Mouse (Mus musculus) testis, adult 2 months (tissue): Measurements from ENCODE around the gene Homer1. TPM values are rescaled to one million over a fixed set of nuclear protein-coding genes. Genes with fewer than 3 reads are reported as not detected.

Source experiments
- H3K27ac ChIP-seq: fragments of 200-500 bp; 2 replicates; pipeline ENCODE4 v1.5.1; 2012; ENCODE audit warnings: low read depth, low read length; ENCODE audit not compliant: control insufficient read depth, insufficient read depth
- H3K27me3 ChIP-seq: fragments of 200-500 bp; 2 replicates; pipeline ENCODE4 v1.6.1; 2012; ENCODE audit warnings: mild to moderate bottlenecking, low read length, moderate library complexity; ENCODE audit not compliant: control insufficient read depth, insufficient read depth
- H3K36me3 ChIP-seq: fragments of 200-500 bp; 2 replicates; pipeline ENCODE4 v1.6.1; 2012; ENCODE audit warnings: mild to moderate bottlenecking, low read length; ENCODE audit not compliant: control insufficient read depth, insufficient read depth
- H3K4me1 ChIP-seq: fragments of 200-500 bp; 2 replicates; pipeline ENCODE4 v1.6.1; 2012; ENCODE audit warnings: low read length; ENCODE audit not compliant: control insufficient read depth, insufficient read depth
- H3K4me3 ChIP-seq: fragments of 200-500 bp; 2 replicates; pipeline ENCODE4 v1.5.1; 2012; ENCODE audit warnings: low read depth, mild to moderate bottlenecking, low read length, moderate library complexity, mixed read lengths; ENCODE audit not compliant: control insufficient read depth
- CTCF ChIP-seq: fragments of 200-500 bp; IDR thresholded peaks from 2 replicates; pipeline ENCODE4 v1.5.1; 2012; ENCODE audit warnings: low read depth, mild to moderate bottlenecking, inconsistent platforms, low read length, moderate library complexity; ENCODE audit not compliant: control insufficient read depth, insufficient read depth, insufficient replicate concordance
- POLR2A ChIP-seq: fragments of 200-500 bp; IDR thresholded peaks from 2 replicates; pipeline ENCODE4 v1.6.1; 2012; ENCODE audit warnings: low read depth, mild to moderate bottlenecking, inconsistent platforms, low read length, moderate library complexity; ENCODE audit not compliant: control insufficient read depth
- polyA plus RNA-seq: library from polyadenylated mRNA; depleted of rRNA; stranded (reverse); fragments of >200 nt; gene quantifications from 2 replicates; pipeline ENCODE4 v1.2.3, GENCODE M21; 2012

Homer1 gene
- polyA plus RNA-seq, 1 experiment, result 4.7 TPM

DNA sequence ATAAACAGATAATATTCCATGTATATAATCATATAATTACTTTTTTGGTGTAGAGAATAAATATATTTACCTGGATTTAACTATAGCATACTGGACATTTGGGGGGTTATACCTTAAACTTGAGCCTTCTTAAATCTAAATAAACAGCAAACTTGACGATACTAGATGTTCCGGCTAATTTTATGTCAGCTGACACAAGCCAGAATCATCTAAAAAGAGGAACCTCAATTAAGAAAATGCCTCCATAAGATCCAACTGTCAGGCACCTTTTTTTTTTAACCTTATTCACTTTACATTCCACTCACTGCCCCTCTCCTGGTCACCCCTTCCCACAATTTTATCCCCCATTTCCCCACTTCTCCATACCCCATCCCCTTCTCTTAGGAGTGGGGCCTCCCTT lies 84.2 kb downstream of the Homer1 start:
- H3K4me1 ChIP-seq, result no peaks in the 10 kb centered on the region
- no peak overlapping the region for H3K4me3 ChIP-seq
- no peaks in the 10 kb centered on the region for H3K36me3 ChIP-seq
- H3K27me3 ChIP-seq, result no peaks in the 10 kb centered on the region
- H3K27ac ChIP-seq, result no peak overlapping the region
- TF ChIP-seq CTCF, result no peak
- TF ChIP-seq POLR2A, result no peak

DNA sequence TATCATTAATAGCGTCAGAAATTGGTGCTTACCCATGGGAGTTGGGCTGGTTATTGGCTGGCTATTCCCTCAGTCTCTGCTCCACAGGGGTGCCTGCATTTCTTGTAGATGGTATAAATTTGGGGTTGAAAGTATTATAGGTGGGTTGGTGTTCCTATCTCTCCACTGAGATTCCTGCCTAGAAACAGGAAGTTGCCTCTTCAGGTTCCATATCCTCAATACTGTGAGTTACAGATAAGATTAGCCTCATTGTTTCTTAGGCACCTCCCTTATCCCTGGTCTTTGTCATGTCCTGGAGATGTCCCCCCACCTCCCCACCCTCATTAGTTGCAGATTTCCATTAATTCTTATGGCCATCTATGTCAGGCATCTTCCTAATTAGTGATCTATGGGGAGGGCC lies 85.0 kb downstream of the Homer1 start:
- Histone ChIP-seq H3K27ac (no peak overlapping the region), H3K36me3 (no peaks in the 10 kb centered on the region), H3K4me3 (no peak overlapping the region), H3K27me3 (no peaks in the 10 kb centered on the region), H3K4me1 (no peaks in the 10 kb centered on the region)
- TF ChIP-seq CTCF, result no peak
- no peak for TF ChIP-seq POLR2A

DNA sequence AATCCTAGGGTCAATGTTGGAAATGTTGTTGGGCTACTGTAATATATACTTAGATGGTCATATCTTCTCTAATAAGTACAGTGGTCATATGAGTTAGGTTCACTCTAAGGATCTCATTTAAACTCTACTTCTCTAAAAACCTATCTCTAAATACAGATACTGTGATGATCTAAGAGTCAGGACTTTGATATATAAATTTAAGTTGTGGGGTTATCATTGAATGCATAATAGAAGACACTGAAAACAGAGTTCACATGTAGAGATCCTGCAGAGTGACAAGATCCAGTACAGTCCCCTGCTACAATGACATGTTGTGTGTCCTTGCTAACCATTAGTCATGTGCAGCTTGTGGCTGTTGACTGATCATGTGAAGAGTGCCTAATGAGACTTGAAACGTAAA lies 85.7 kb downstream of the Homer1 start:
- Histone ChIP-seq H3K27me3 (no peaks in the 10 kb centered on the region), H3K36me3 (no peaks in the 10 kb centered on the region), H3K4me1 (no peaks in the 10 kb centered on the region), H3K27ac (no peak overlapping the region), H3K4me3 (no peak overlapping the region)
- TF ChIP-seq POLR2A (no peak), CTCF (no peak)

DNA sequence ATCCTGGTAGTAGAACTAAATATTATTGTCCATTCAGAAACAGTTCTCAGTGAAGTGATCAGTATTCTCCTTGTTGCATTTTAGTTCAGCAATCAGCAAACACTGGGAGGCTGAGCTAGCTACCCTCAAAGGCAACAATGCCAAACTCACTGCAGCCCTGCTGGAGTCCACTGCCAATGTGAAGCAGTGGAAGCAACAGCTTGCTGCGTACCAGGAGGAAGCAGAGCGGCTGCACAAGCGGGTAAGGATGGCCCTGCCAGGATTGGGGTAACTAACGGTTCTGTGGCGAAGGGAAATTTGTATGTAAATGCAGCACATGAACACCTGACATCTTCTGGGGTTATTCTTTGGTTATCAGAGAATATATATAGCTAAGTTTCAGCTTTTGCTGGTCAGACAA lies 88.0 kb downstream of the Homer1 start:
- H3K27me3 ChIP-seq, result no peaks in the 10 kb centered on the region
- TF ChIP-seq POLR2A (no peak), CTCF (no peak)
- no peaks in the 10 kb centered on the region for H3K4me1 ChIP-seq
- no peak overlapping the region for H3K27ac ChIP-seq
- no peak overlapping the region for H3K4me3 ChIP-seq
- H3K36me3 ChIP-seq, result no peaks in the 10 kb centered on the region

DNA sequence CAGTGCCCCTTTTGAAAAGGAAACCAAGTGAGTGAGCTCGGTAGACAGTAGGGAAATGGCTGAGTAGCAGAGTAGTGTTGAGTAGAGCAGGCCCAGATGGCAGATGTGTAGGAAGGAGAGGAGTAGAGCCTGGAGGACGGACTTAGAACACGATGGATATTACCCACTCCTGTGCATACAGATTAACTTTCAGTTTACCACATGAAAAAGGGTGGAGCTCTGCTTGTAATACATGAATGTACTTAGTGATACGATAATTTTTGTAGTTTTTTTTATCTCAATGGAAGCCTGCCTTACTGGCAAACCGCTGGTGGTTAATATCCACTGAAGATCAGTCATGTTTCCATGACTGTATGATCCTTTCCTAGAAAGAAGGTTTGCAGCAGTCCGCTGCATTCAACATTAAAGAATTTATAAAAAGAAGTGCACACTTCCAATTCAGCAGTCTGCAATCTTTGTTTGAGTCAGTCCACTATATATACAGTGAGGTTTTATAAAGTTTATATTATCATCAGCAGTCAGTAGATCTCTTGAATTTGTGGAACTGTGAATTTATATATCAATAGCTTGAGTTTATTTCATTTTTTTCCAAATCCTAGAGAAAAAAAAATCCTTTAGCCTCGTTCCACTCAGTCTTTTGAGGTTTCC lies 89.3 kb downstream of the Homer1 start:
- H3K4me3 ChIP-seq, result no peak overlapping the region
- H3K27me3 ChIP-seq, result no peaks in the 10 kb centered on the region

DNA sequence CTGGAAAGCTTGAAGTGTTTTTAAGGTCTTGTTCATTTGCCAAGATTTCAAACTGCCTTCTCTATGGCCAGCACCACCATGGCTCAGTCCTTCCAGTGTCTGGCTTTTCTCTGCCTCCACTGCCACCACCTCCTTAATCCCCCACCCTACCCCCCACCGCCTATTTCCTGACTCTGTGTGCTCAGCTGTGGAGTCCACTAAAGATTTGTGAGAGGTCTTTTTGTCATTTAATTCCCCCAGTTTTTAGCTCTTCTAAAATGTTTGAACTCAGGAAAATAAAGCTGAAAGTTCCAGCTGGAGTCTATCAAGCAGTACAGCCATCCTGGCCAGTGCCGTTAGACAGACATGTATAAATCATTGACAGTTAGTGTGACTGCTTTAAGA lies 89.8 kb downstream of the Homer1 start:
- Histone ChIP-seq H3K27ac (no peak overlapping the region), H3K27me3 (no peaks in the 10 kb centered on the region), H3K4me3 (no peak overlapping the region), H3K36me3 (no peaks in the 10 kb centered on the region), H3K4me1 (no peaks in the 10 kb centered on the region)
- TF ChIP-seq CTCF (no peak), POLR2A (no peak)

More for the DNA sequence above, 89.3 kb downstream of the Homer1 start:
- Histone ChIP-seq H3K27ac (no peak overlapping the region), H3K36me3 (no peaks in the 10 kb centered on the region), H3K4me1 (no peaks in the 10 kb centered on the region)
- TF ChIP-seq POLR2A, result no peak
- no peak for TF ChIP-seq CTCF

DNA sequence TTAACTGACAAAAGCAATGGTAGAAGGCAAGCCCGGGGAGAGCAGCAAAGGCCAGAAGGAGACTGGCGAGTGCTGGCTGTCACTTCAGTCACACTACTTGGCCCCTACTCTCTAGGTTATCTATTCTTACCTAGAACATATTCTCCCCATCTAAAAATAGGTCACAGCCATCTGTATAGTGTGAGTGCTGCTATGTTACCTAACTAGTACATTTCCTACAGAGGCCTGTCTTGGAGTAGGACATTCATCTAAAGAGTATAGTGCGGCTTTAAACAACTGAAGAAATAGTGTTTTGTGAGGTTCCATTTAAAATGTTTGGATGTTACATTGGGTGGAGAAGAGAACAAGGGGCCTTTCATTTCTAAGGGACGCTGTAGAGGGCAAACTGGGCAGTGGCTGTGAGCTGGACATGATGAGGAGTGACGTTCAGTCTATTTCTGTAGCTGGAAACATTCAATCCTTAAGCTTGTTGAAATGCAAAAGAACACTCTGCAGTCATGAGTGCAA lies 100.3 kb downstream of the Homer1 start:
- Histone ChIP-seq H3K4me3 (no peak overlapping the region), H3K4me1 (no peaks in the 10 kb centered on the region), H3K27me3 (no peaks in the 10 kb centered on the region), H3K27ac (no peak overlapping the region), H3K36me3 (no peaks in the 10 kb centered on the region)
- TF ChIP-seq POLR2A (no peak), CTCF (no peak)

DNA sequence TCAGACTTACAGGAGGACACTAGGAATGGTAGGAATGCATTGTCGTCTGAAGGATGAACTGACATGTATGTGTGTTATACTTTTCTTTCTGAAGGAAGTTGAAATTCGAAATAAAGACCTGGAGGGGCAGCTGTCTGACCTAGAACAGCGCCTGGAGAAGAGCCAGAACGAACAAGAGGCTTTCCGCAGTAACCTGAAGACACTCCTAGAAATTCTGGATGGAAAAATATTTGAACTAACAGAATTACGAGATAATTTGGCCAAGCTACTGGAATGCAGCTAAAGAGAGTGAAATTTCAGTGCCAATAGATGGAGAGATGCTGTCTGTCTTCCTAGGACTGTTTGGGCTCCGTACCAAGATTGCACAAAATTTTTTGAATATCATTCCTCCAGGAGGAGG lies 102.5 kb downstream of the Homer1 start:
- Histone ChIP-seq H3K4me1 (no peaks in the 10 kb centered on the region), H3K4me3 (no peak overlapping the region), H3K36me3 (no peaks in the 10 kb centered on the region), H3K27me3 (no peaks in the 10 kb centered on the region), H3K27ac (no peak overlapping the region)
- TF ChIP-seq CTCF (no peak), POLR2A (no peak)
